Mouse (Mus musculus): Measurements from ENCODE around the gene Cyp2s1.
A peak's percentile ranks its signal among the peaks of the same experiment; 100 is the strongest.
"Not testable (repeated sequence)": the region's sequence is repeated elsewhere in the genome, so short reads cannot be mapped to it uniquely, and the experiment has no call there.

The Cyp2s1 gene

DNA sequence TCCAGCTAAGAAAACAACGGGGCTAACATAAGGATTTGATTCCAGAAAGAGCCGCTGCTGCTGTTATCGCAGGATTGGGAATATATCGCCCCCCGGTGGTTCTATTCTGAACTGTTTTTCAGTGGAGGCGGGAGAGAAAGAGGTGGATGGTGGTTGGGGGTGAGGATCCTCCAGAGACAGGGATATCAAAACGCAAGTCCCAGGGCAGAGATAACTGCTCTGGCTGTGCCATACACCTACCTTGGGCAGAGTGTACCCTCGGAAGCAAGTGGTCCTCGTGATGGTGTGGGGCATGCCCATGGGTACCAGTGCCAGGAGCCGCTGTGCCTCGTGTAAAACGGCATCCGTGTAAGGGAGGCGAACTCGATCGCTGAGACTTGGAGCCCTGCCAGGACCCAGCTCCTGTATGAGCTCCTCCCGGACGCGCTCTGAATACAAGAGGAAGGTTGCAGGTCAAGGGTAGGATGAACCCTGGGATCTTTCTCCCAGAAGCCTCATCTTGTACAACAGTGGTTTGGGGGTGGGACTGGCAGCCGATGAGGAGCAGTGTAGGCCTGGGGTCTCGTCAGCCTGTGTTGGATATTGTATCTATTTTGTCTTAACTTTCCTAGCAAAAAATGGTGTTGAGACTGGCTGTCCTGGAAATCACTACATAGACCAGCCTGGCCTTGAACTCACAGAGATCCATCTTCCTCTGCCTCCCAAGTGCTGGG is 10.9 kb downstream of the Cyp2s1 start:
- peak in 1 of 2 experiments; percentile 50 for DNase-seq

DNA sequence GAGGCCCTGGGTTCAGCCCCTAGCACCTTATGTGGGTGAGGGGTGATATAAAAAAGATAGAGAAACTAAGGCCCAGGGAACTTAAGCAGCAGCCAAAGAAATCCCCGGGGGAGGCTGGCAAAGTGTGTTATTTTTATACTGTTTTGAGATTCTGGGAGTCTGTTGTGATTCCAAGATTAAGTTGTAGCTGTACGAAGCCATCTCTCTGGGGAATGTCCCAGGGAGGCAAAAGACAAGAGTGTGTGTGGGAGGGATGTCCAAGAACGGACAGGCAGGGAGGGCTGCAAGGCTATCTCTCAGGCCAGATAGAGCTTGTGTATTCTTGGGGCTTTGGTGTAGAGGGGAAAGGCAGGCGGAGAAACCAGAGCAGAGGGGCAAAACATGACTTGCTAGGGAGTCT is 11.9 kb downstream of the Cyp2s1 start:
- no peak for DNase-seq

DNA sequence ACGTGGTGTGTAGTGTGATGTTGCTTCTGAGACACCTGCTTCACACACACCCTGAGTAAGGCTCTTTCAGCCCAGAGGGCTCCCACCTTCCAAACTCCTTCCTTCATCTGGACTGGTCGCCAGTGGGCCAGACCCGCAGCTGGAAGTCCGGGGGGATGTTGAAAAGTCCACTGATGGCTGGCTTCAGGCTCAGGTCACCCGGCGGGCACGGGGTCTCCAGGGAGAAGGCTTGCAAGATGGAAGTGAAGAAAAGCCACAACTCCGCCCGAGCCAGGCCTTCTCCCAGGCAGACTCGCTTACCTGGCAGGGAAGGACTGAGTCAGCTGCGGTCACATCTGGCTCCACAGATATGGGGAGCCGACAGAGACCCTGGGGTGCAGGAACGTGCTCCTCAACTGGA is 13.3 kb downstream of the Cyp2s1 start:
- no peak for DNase-seq

DNA sequence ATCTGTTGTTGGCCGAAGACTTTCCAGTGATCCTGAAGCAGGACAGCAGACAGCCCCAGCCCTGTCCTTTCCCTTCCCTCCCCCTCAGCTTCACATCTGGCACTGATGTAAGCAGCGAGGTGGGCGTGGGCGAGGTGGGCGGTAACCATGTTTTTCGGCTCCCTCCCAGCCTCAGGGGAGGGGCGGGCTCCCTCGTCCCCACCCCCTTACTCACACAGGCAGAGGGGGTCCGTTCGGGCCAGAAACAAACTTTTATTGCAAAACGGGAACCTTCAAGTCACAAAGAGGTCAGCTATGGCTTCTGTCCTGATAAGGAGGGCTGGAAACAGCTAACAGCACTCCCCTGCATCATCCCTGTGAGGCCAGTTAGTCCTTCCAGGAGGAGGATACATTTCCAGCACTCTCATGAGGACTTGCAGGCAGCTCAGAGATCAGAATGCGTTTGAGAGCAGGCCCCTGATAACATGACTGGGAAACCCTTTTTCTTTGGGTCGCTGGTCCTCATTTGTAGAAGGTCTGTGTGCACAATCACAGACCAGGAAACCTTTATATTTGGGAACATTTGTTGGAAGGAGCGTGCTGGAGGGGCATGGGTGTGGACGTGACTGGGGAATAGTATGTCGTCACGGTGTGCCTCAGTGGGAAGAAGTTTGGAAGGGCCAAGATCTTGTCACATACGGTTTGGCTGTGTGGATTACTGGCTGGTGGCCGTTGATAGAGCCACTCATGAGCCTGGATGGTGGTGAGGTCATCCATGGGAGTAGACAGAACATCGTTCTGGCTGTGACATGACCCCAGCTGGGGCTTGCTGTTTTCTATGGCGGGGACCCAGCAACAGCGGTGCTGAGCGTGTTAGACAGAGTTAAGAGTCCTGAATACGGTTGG is 14.2 kb downstream of the Cyp2s1 start:
- DNase-seq: no peak

DNA sequence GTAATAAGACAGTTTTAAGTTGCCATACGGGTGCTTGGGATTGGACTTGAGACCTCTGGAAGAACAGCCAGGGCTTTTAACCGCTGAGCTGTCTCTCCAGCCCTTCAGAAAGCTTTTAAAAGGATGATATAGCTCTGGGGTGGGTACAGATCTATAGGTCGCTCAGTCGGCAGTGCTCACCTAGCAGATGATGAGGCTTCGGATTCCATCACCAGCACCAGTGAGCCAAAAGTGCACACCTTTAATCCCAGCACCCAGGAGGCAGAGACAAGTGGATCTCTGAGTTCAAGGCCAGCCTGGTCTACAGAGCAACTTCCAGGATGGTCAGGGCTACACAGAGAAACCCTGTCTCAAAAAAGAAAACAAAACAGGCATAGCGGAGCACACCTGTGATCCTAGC is 15.7 kb downstream of the Cyp2s1 start:
- DNase-seq: no peak

DNA sequence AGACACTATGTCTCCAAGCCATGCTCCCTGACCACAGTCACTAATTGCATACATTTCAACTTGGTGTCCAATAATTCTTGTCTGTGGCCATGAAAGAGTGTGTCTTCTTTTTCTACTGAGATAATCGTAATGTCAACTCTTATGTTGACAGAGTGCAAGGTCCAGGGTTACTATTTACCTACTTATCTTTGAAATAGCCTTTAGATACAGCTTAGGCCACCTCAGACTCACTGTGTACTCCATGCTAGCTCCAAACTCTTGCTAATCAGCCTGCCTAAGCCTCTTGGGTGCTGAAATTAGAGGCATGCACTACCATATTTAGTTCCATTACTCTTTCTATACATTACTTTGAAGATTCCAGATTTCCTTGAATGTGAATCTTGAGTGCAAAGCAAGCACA is 17.3 kb downstream of the Cyp2s1 start:
- DNase-seq: no peak

DNA sequence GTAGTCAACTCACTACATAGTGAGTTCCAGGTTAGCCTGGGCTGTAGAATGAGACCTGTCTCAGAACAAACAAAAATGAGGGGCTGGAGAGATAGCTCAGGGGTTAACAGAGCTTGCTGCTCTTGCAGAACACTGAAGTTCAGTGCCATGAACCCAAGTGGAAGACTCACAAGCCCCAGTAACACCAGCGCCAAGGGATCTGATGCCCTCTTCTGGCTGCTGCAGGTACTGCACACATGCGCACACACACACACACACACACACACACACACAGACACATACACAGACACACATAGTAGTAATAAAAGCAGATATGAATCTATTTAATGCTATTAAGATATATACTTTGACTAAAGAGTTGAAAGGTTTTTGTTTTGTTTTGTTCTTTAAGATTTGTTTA is 18.2 kb downstream of the Cyp2s1 start:
- DNase-seq: no peak

DNA sequence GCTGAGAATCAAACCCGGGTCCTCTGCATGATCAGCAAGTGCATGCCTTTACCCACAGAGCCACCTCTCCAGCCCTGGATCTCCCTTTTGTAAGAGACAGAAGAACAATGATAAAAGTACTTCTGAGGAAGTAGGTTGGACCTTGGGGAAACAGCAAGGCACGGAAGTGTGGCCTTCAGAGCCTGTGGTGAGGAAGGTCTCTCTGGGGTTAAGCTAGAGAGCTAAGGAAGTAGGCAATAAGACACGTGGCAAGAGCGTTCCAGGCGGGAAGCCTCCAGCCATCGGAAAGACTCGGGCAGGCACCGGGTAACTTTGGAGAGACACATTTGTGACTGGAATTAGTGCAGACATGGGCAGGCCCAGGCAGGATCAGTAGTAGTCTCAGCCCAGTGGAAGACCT is 21.9 kb downstream of the Cyp2s1 start:
- no peak for DNase-seq

DNA sequence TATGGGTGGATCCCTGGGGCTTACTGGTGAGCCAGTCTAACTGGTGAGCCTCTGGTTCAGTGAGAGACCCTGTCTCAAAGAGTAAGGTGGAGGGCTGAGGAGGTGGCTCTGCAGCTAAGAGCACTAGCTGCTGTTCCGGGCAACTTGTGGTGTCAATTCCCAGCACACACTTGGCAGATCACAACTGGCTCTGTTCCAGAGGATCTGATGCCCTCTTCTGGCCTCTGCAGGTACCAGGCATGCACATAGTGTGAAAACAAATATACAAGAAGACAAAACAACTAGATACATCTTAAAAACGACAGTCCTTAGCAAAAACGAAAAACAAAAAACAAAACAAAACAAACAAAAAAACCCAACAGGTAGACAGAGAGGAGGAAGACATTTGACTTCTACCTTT is 23.0 kb downstream of the Cyp2s1 start:
- DNase-seq: peak in 1 of 2 experiments; percentile 47

DNA sequence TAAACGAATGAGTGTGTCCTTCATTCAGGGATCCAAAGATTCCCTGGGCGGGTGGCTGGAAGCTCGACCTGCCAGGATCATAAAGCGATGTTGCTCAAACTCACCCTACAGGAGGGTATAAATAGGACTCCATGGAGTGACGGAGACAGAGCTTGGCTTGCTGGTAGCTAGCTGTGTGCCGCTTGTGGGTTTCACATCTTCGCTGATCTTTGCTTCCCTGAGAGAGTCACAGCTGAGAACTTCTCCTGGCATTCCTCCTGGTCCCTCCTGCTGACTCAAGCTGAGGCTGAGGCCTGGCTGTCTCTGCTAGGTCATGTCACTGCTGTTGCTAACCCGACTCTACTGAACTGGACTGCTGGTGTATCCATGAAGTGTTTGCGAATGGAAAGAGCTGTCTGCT is 23.7 kb downstream of the Cyp2s1 start:
- not testable (repeated sequence) for DNase-seq

DNA sequence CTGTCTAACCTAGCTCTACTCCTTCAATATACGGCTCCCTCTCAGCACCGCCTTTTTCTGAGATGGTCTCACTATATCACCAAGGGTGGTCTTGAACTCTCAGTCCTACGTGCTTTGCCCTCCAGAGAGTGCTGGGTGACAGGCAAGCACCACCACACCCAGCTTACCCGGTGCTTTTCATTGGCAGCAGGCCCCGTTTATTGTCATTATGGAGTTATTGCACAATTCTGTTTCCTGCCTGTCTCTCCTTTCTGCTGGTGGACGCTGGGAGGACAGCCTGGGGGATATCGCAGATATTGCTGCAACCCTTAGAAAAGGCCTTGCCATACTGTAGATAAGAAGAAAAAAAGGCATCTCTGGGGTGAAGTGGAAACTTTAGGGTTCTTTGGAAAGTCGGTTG is 26.1 kb downstream of the Cyp2s1 start:
- DNase-seq: no peak

DNA sequence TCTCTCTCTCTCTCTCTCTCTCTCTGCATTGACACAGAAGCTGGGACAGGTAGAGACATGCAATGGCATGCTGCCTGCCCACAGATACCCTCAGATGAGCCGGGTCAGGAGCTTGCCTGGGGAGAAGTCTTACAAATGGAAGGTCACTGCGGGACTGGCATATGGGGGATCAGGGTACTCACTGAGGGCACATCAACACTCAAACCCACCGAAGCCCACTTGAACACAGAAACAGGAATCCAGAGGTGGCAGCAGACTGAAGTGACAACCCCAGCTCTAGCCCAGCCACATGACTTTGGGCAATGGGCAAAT is 27.6 kb downstream of the Cyp2s1 start:
- no peak for DNase-seq

DNA sequence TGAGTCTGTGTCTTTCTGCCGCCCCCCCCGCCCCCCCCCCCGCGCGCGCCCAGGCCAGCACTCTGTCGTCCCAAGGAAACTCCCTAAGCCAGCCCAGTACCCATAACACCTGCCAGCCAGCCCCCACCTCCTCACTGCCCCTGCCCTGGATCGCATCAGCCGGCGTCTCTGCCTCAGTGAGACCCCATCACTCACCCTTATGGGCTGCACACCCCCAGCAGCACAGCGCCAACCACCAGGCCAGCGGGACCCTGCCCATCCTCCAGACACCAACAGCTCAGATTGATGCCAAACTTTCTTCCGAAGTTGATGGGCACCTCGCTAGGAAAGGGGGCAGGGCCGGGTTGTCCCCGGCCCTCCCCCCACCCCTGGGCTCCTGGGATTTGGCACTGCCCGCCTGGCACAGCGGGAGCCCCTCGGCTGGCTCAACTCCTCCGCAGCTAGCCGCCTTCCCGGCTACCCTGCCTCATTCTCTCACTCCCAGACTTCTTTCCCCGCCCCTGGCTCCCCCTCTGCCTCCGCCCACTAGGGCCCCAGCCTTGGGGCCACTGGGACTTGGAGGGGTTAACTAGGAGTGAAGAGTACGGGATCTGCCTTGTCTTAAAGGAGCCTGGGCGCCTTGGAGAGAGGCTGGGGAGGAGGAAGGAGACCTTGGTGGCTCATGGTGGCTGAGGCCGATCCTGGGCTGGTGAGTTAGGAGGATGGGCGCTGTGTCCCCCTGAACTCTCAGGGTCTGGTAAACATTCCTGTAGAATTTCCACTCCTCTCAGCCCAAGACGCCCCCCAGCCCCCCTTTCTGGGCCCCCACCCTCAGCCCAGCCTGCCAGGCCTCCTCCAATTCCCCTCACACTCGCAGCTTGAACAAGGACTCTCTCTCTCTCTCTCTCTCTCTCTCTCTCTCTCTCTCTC is 28.2 kb downstream of the Cyp2s1 start, which contains the start of gene Axl:
Axl (minus strand) TSS at position 486 of the 909 bp plus-strand sequence.
- DNase-seq: peak in 1 of 2 experiments; percentile 29

DNA sequence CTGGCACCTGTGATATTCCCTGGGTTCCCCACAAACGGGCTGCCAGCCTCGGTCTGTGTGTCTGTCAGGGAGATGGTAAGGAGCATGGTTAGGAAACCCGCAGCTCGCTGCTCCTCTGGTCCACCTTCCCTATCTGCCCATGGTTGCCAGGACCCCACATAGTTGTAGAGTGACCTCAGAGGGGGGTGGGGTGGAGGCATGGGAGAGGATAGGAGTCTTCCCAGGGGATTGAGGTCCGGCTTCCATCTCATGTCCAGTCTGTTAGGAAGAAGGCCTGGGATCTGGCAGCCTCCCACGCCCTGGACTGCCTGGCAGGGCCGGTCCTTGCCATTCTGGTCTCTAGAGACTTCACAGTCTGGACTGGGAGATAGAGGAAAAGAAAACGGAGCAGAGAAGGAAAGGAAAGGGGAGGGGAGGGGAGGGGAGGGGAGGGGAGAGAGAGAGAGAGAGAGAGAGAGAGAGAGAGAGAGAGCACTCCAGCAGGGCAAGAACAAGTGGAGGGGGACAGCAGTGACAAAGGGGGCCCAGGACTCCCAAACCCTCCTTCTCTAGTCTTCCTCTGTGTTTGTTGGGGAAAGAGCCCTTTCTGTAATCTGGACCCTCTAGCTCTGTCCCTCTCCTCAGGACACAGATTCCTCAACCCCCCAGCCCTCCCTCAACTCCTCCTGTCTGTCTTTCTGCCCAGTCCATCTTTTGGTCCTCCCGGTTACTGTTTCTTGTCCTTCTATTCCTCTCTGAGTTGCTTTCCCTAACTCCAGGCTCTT is 29.1 kb downstream of the Cyp2s1 start:
- no peak for DNase-seq

DNA sequence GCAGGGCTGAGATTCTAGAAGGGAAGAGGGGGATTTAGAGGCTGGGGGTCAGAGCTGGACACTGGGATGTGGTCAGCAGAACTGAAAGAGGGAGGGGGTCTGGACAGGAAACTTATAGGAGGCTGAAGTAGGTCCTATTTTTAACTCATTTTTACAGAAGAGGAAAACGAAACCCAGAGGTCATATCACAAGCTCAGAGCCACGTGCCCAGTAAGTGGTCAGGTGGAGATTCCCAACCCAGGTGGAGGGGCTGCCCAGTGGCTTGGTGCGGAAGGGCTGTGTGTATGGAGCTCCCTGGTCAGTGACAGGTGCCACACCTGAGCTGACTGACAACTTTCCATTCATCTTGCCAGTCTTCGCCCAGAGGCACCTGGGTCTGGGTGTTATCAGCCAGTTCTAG is 29.7 kb downstream of the Cyp2s1 start:
- no peak for DNase-seq

DNA sequence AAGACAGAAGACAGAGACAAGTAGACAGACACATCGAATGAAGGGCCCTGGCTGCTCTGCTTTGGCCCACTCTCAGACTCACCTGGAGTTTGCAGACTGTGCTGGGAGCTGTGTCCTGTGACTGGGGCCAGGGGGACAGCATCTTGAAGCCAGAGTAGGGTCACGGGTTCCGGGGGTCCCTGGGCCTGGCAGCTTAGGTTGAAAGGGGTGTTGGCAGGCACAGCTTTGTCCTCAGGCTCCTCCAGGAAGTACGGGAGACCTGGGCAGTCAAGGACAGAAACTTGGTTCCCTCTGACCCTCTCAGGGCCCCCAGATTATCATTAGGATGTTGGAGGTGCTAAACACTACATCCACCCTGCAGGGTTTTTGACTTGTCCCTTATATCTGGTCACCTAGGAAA is 31.0 kb downstream of the Cyp2s1 start:
- no peak for DNase-seq

DNA sequence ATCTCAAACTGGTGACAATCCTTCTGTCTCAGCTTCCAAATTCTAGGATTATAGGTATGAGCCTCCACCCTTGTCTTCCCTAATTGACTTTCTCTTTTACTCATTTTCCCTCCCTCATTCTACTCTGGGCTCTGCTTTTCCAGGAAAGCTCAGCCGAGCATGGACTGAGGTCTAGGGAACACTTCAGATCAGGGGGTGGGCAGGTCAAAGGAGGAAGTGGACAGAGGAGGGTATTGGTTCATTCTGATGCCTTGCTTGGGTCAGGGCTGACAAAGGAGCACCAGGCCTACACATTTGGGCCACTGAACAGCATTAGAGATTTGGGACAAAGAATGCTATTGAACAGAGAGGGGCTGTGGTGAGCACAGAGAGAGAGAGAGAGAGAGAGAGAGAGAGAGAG is 31.9 kb downstream of the Cyp2s1 start:
- no peak for DNase-seq

DNA sequence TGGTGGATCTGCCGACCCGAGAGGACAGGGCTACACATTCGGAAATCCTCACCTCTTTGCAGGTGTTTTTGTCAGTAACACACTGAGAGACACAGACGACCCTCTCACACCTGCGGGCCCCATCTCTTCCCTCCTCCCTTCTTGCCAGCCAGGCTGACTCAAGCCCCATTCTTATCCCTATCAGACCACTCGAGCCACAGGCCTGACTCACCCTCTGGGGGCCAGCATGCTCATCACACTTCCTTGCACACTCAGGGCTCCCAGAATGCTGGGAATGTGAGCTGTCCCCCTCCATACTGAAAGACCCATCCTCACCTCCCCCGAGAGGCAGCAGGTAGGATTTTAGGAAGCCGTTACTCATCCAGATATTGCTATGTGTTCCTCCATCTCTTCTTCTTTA is 33.0 kb downstream of the Cyp2s1 start:
- DNase-seq: no peak

DNA sequence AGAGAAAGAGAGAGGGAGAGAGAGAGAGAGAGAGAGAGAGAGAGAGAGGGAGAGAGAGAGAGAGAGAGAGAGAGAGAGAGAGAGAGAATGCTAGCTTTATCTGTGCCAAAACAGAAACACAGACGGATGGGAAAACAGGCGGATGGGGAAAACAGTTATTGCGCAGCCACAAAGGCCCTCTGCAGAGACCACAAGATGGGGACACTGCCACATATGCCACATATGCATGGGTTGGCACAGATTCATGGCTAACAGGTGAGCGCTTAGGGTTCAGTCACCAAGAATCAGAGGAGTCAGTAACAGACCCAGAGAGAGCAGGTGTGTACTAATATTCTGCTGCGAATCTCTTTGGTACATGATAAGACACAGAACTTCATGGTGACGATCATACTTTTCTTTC is 34.0 kb downstream of the Cyp2s1 start:
- no peak for DNase-seq

DNA sequence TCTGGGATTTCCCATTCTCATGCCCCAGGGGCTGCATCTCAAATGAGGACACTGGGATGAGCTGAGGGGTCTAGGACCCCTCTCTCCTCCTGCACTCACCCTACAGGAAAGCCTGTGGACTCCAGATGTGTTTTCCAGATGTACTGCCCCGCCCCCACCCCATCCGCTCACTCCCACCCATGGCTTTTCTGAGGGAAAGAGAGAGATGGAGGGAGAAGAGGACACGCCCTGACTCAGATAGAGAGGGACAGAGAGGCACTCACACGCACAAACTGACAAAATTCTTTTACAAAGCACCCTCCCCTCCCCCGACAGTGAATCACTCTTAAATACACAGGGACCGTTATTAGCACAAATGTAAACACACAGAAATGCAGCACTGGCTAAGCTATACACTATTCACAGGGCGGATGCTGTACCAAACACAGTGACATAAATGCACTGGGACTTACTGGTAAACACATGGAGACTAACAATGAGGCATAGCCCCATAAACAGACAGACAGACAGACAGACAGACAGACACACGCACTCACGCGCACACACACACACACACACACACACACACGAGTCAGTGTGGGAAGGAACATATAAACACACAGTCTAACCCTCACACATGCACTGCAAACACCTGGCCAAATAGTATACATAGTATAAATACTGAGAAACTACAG is 34.6 kb downstream of the Cyp2s1 start:
- no peak for DNase-seq

DNA sequence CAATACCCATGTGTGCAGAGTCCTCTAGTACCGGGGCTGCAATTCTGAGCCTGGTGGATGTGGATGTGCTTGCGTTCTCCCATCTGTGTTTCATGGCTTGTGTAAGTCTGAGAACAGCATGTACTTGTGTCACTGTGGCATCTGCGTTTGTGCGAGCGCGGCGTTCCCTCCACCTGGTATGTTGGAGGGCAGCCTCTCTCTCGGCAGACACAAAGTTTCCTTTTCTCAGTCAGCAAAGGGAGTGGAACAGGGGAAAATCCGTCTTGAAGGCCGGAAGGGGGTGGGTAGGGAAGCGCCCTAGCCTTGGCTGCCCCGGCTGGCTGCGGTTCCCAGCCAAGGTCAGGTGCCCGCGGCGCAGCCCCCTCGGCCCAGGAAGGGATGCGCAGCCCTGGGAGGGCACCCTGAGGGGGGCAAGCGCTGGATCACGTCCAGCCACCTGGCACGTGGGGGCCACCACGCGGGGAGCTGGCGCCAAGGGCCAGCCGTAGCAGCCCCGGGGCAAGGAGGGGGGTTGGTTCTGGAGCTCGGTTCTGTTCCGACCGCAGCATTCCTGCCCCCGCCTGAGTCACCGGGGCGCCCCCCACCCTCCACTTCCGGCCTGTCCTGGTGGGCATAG is 35.3 kb downstream of the Cyp2s1 start:
- peak in 1 of 2 experiments; percentile 20 for DNase-seq

Measured in spleen, adult 18-20 months (tissue).